Mouse (Mus musculus): ENCODE data around the gene Kmt2d. TPM values are rescaled to one million over a fixed set of nuclear protein-coding genes. Genes with fewer than 3 reads are reported as not detected.

The Kmt2d gene
- polyA plus RNA-seq, 2 experiments, result 3.9 to 5.7 TPM

DNA sequence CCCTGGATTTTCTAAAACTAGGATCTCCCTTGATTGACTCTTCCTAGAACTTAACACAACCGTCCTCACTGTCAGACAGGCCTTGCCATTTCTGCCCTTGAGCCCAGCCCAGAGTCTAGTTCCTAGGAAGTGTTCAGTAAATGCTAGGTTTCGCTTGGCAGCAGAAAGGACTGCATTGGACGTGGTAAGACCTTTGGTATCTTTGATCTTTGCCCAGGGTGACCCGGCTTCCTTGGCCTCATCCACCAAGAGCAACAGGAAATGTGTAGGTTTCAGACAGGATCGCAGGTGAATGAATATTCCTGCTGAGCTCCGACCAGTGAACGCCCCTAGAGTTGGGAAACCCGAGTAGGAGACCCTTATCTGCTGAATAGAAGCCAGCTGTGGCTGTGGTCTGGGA, 68.1 kb downstream of the Kmt2d start:
- ATAC-seq (ENCODE audit: insufficient read depth), result no peak
- Histone ChIP-seq H3K36me3 (replicated peaks; ENCODE audit: control insufficient read depth, insufficient read depth, low read depth) (no peaks in the 10 kb centered on the region), H3K4me2 (ENCODE audit: low read depth) (no peak overlapping the region), H3K27ac (no peak overlapping the region), H3K9me3 (ENCODE audit: control insufficient read depth, low read length) (no peaks in the 10 kb centered on the region), H3K4me1 (replicated peaks; ENCODE audit: control insufficient read depth in 2 of 2, insufficient read depth in 2 of 2, low read length in 1 of 2) (no peaks in the 10 kb centered on the region; a peak in 1 of 4 replicates), H3K27me3 (ENCODE audit: control insufficient read depth, insufficient read depth, low read length) (peaks cover 99% of the 10 kb centered on the region), H3K9ac (replicated peaks) (no peak overlapping the region), H3K4me3 (ENCODE audit: insufficient read depth in 1 of 2, low read depth in 2 of 2, low read length in 2 of 2) (no peak overlapping the region)
- TF ChIP-seq EP300 (IDR thresholded peaks at IDR 0.05; ENCODE audit: low read depth) (no peak), CTCF (IDR thresholded peaks at IDR 0.05; ENCODE audit: low read depth) (no peak)
- no peak for DNase-seq (ENCODE audit: low read depth in 3 of 3, low spot score in 3 of 3)
- WGBS (ENCODE audit: insufficient replicate concordance), result 4% methylated on average over 8 of the region's 8 CpGs

DNA sequence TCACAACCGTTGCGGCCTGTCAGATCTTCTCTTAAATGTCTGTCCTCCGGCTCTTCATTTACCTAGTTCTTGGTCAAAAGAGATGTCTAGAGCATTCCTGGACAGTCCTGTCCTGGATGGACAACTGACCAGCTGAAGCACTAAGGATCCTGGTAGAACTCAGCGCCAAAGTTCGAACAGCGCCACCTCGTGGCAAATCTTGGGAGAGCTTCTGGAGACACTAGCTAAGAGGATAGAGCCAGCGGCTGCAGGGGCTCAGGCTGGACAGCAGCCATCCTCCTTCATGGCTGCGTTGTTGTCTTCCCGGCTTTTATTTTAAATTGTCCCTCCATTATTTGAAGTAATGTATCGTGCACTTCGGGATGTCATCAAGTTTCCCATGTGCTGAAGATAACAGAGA, 71.6 kb downstream of the Kmt2d start:
- no peak for ATAC-seq (ENCODE audit: insufficient read depth)
- H3K27me3 ChIP-seq (ENCODE audit: control insufficient read depth, insufficient read depth, low read length), result peaks cover 97% of the 10 kb centered on the region
- 11% methylated on average over 12 of the region's 12 CpGs for WGBS (ENCODE audit: insufficient replicate concordance)

DNA sequence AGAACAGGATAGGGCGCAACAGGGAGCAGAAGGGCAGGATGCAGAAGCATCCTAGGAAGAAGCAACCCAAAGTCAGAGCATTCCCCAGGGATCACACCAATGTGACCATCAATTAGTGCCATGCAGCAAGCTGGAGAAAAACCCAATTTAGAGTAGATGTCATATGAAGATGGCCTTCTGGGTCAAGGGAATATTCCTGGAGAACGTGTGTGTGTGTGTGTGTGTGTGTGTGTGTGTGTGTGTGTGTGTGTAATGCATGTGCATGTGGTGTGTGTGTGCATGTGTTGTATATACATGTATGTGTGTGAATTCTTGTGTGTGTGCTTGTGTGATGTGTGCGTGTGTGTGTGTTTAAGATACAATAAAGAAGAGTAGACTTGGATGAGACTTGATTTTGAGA, 72.1 kb downstream of the Kmt2d start:
- Histone ChIP-seq H3K4me2 (ENCODE audit: low read depth) (no peak overlapping the region), H3K27ac (no peak overlapping the region), H3K9ac (replicated peaks) (no peak overlapping the region), H3K9me3 (ENCODE audit: control insufficient read depth, low read length) (no peaks in the 10 kb centered on the region), H3K27me3 (ENCODE audit: control insufficient read depth, insufficient read depth, low read length) (peaks cover 97% of the 10 kb centered on the region), H3K36me3 (replicated peaks; ENCODE audit: control insufficient read depth, insufficient read depth, low read depth) (no peaks in the 10 kb centered on the region), H3K4me1 (replicated peaks; ENCODE audit: control insufficient read depth in 2 of 2, insufficient read depth in 2 of 2, low read length in 1 of 2) (no peaks in the 10 kb centered on the region; a peak in 1 of 4 replicates), H3K4me3 (ENCODE audit: insufficient read depth in 1 of 2, low read depth in 2 of 2, low read length in 2 of 2) (no peak overlapping the region)
- TF ChIP-seq CTCF (IDR thresholded peaks at IDR 0.05; ENCODE audit: low read depth) (no peak), EP300 (IDR thresholded peaks at IDR 0.05; ENCODE audit: low read depth) (no peak)
- 32% methylated on average over 3 of the region's 3 CpGs for WGBS (ENCODE audit: insufficient replicate concordance)
- DNase-seq (ENCODE audit: low read depth in 3 of 3, low spot score in 3 of 3) (no peak), ATAC-seq (ENCODE audit: insufficient read depth) (no peak)

More for the DNA sequence above, 71.6 kb downstream of the Kmt2d start:
- H3K9me3 ChIP-seq (ENCODE audit: control insufficient read depth, low read length), result no peaks in the 10 kb centered on the region
- H3K4me2 ChIP-seq (ENCODE audit: low read depth), result no peak overlapping the region
- no peaks in the 10 kb centered on the region for H3K36me3 ChIP-seq (replicated peaks; ENCODE audit: control insufficient read depth, insufficient read depth, low read depth)
- H3K4me1 ChIP-seq (replicated peaks; ENCODE audit: control insufficient read depth in 2 of 2, insufficient read depth in 2 of 2, low read length in 1 of 2), result no peaks in the 10 kb centered on the region; a peak in 1 of 4 replicates
- no peak overlapping the region for H3K27ac ChIP-seq
- peak in 2 of 3 experiments; percentile 45 to 51 for DNase-seq (ENCODE audit: low read depth in 3 of 3, low spot score in 3 of 3)
- no peak overlapping the region for H3K4me3 ChIP-seq (ENCODE audit: insufficient read depth in 1 of 2, low read depth in 2 of 2, low read length in 2 of 2)
- TF ChIP-seq EP300 (IDR thresholded peaks at IDR 0.05; ENCODE audit: low read depth) (no peak), CTCF (IDR thresholded peaks at IDR 0.05; ENCODE audit: low read depth) (peak; percentile 90)
- H3K9ac ChIP-seq (replicated peaks), result no peak overlapping the region

DNA sequence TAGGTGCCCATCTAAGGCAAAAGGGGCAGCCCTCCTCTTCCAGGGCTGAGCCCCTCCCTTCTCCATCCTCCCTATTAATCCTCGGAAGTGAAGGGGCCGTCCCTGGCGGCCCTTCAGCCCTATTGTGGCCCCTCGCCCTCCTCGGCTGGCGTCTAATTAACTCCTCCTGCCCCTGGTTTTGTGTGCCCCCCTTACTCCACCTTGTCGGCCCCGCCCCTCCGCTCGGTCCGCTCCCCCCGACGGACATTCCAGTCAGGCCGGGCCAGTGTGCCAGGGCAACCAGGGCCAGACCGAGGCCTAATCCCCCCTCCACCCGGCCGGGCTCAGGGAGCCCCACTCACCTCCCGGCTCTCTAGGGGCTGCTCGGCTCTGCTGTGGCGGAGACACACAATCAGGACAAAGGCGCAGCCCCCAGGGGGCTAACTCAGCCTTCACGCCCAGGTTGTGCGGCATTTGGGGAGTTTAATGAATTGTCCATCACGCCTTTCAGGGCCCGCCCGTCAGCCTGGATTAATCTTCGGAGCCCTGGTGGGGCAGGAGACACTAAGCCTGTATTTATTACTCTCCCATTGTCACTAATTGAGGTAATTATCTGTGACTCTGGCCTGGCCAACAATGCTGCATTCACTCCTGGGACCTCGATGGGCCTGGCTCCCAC, 73.0 kb downstream of the Kmt2d start:
- Histone ChIP-seq H3K27ac (no peak overlapping the region), H3K4me1 (replicated peaks; ENCODE audit: control insufficient read depth in 2 of 2, insufficient read depth in 2 of 2, low read length in 1 of 2) (no peaks in the 10 kb centered on the region), H3K4me2 (ENCODE audit: low read depth) (no peak overlapping the region), H3K9me3 (ENCODE audit: control insufficient read depth, low read length) (no peaks in the 10 kb centered on the region), H3K9ac (replicated peaks) (no peak overlapping the region), H3K36me3 (replicated peaks; ENCODE audit: control insufficient read depth, insufficient read depth, low read depth) (no peaks in the 10 kb centered on the region), H3K27me3 (ENCODE audit: control insufficient read depth, insufficient read depth, low read length) (peaks cover 97% of the 10 kb centered on the region), H3K4me3 (ENCODE audit: insufficient read depth in 1 of 2, low read depth in 2 of 2, low read length in 2 of 2) (no peak overlapping the region)
- no peak for TF ChIP-seq CTCF (IDR thresholded peaks at IDR 0.05; ENCODE audit: low read depth)
- no peak for TF ChIP-seq EP300 (IDR thresholded peaks at IDR 0.05; ENCODE audit: low read depth)
- 11% methylated on average over 28 of the region's 28 CpGs for WGBS (ENCODE audit: insufficient replicate concordance)
- ATAC-seq (ENCODE audit: insufficient read depth) (no peak), DNase-seq (ENCODE audit: low read depth in 3 of 3, low spot score in 3 of 3) (no peak)

DNA sequence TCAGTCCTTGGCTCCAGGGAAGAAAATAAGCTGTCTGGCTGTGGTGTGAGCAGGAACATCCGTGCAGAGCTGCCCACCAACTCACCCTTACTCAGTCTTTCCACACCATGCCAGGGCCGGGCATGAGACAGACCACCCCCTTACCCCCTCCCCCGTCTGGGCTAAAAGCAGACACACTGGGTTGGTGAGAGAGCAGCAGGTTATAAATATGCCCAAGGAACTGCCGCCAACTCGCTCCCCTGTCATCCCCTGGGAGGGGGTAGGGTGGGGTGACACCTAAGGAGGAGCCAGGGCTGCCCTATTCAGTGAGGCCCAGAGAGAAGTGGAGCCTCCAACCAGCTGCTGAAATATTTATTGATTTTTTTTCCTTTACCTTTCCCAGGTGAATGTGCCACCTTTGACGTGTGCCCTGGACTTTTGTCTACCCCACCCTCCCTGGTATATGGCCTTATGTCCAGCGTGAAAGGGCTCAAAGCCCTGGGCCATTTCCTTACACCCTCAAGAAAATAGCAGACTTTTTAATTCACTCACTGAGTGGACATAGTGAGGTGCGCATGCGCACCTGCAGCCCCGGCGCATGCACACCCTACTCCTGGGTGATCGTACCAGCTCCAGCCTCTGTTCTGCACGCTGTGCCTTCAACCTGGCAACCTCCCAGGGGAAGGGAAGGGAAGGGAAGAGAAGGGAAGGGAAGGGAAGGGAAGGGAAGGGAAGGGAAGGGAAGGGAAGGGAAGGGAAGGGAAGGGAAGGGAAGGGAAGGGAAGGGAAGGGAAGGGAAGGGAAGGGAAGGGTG, 74.0 kb downstream of the Kmt2d start:
- Histone ChIP-seq H3K9ac (replicated peaks) (no peak overlapping the region), H3K36me3 (replicated peaks; ENCODE audit: control insufficient read depth, insufficient read depth, low read depth) (no peaks in the 10 kb centered on the region), H3K4me2 (ENCODE audit: low read depth) (no peak overlapping the region), H3K27me3 (ENCODE audit: control insufficient read depth, insufficient read depth, low read length) (peaks cover 98% of the 10 kb centered on the region), H3K9me3 (ENCODE audit: control insufficient read depth, low read length) (no peaks in the 10 kb centered on the region), H3K4me1 (replicated peaks; ENCODE audit: control insufficient read depth in 2 of 2, insufficient read depth in 2 of 2, low read length in 1 of 2) (no peaks in the 10 kb centered on the region), H3K27ac (no peak overlapping the region), H3K4me3 (ENCODE audit: insufficient read depth in 1 of 2, low read depth in 2 of 2, low read length in 2 of 2) (no peak overlapping the region)
- DNase-seq (ENCODE audit: low read depth in 3 of 3, low spot score in 3 of 3) (no peak), ATAC-seq (ENCODE audit: insufficient read depth) (no peak)
- TF ChIP-seq EP300 (IDR thresholded peaks at IDR 0.05; ENCODE audit: low read depth) (no peak), CTCF (IDR thresholded peaks at IDR 0.05; ENCODE audit: low read depth) (no peak)
- 10% methylated on average over 13 of the region's 13 CpGs for whole genome bisulfite sequencing (ENCODE audit: insufficient replicate concordance)
